Mouse (Mus musculus): Measurements from ENCODE around the gene Plpp3. TPM values are rescaled to one million over a fixed set of nuclear protein-coding genes. Genes with fewer than 3 reads are reported as not detected.

The Plpp3 gene
- polyA plus RNA-seq, 1 experiment from 2014 or later: 85.4 TPM

GRCm38 (mm10) chr4:105271166-105271565 is 114.0 kb downstream of the Plpp3 start:
- H3K4me3 ChIP-seq: no peak overlapping the region
- no peak overlapping the region for H3K27ac ChIP-seq
- no peak overlapping the region for H3K4me2 ChIP-seq
- no peaks in the 10 kb centered on the region for H3K9me3 ChIP-seq
- WGBS: 82% methylated on average over 6 of the region's 6 CpGs
- no peaks in the 10 kb centered on the region for H3K27me3 ChIP-seq
- no peak overlapping the region for H3K9ac ChIP-seq
- H3K4me1 ChIP-seq: 0 out of 2 replicates have a peak, but pooled peaks cover 10% of the 10 kb centered on the region
- H3K36me3 ChIP-seq: no peaks in the 10 kb centered on the region
- no peak for ATAC-seq (ENCODE audit: borderline replicate concordance, extremely low read depth, low FRiP score, low TSS enrichment)

DNA sequence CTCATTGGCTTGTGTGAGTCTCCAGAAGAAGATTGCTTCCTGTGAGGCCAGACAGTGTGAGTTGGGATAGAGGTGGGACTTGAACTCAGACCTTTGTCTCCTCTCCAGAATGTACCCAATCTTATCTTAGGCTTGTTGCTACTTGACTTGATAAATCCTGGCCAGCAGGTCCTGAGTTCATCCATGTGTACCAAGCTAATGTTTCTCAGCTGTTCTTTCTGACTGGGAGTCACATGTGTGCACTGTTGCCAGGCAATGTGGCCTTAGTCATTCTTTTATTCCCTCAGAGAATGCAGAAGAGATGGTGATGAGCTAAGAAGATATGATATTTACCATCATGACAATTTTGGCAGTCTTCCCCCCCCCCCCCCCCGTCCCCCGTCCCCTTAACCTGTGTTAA is 115.9 kb downstream of the Plpp3 start:
- Histone ChIP-seq H3K4me3 (no peak overlapping the region), H3K4me2 (no peak overlapping the region), H3K9ac (no peak overlapping the region), H3K27me3 (no peaks in the 10 kb centered on the region), H3K4me1 (0 out of 2 replicates have a peak, but pooled peaks cover 10% of the 10 kb centered on the region), H3K9me3 (no peaks in the 10 kb centered on the region), H3K27ac (no peak overlapping the region), H3K36me3 (no peaks in the 10 kb centered on the region)
- no peak for ATAC-seq (ENCODE audit: borderline replicate concordance, extremely low read depth, low FRiP score, low TSS enrichment)
- WGBS: 79% methylated on average over 2 of the region's 2 CpGs

- 81% methylated on average over 4 of the region's 4 CpGs for WGBS
- no peaks in the 10 kb centered on the region for H3K36me3 ChIP-seq
- H3K4me3 ChIP-seq: no peak overlapping the region
- no peak overlapping the region for H3K9ac ChIP-seq
- H3K4me2 ChIP-seq: no peak overlapping the region
- H3K4me1 ChIP-seq: 0 out of 2 replicates have a peak, but pooled peaks cover 10% of the 10 kb centered on the region
- H3K9me3 ChIP-seq: no peaks in the 10 kb centered on the region
- H3K27me3 ChIP-seq: no peaks in the 10 kb centered on the region
- H3K27ac ChIP-seq: no peak overlapping the region
- ATAC-seq (ENCODE audit: borderline replicate concordance, extremely low read depth, low FRiP score, low TSS enrichment): no peak
Measured at GRCm38 (mm10) chr4:105273486-105273885, 116.3 kb downstream of the Plpp3 start.

GRCm38 (mm10) chr4:105275616-105276015 is 118.5 kb downstream of the Plpp3 start:
- WGBS: 30% methylated on average over 3 of the region's 3 CpGs
- no peak for ATAC-seq (ENCODE audit: borderline replicate concordance, extremely low read depth, low FRiP score, low TSS enrichment)

GRCm38 (mm10) chr4:105276062-105276795 is 119.1 kb downstream of the Plpp3 start:
- no peak for ATAC-seq (ENCODE audit: borderline replicate concordance, extremely low read depth, low FRiP score, low TSS enrichment)
- Histone ChIP-seq H3K27ac (no peak overlapping the region), H3K27me3 (no peaks in the 10 kb centered on the region), H3K9me3 (no peaks in the 10 kb centered on the region), H3K36me3 (no peaks in the 10 kb centered on the region), H3K9ac (no peak overlapping the region), H3K4me2 (no peak overlapping the region), H3K4me3 (no peak overlapping the region), H3K4me1 (peaks cover 12% of the 10 kb centered on the region)
- WGBS: 45% methylated on average over 14 of the region's 14 CpGs

More at GRCm38 (mm10) chr4:105275616-105276015, 118.5 kb downstream of the Plpp3 start:
- Histone ChIP-seq H3K4me2 (no peak overlapping the region), H3K4me3 (no peak overlapping the region), H3K36me3 (no peaks in the 10 kb centered on the region), H3K27me3 (no peaks in the 10 kb centered on the region), H3K9me3 (no peaks in the 10 kb centered on the region), H3K4me1 (0 out of 2 replicates have a peak, but pooled peaks cover 10% of the 10 kb centered on the region), H3K27ac (no peak overlapping the region), H3K9ac (no peak overlapping the region)

DNA sequence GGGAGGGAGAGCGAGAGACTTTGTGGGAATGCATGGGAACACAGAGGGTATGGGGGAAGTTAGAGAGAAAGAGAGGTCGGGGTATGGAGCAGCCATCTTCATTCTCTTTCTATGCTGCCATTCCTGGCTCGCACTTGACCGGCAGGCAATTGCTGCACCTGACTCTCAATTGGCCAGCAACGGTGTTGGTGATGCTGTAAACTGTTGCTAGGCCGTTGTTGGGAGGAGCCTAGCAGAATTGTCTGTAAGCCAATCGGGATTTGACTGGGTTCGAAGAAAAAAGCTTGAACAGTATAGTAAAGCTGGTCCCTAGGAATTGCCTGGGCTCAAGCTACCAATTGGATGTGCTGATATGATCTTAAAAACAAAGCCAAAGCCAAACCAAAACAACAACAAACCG is 121.0 kb downstream of the Plpp3 start:
- Histone ChIP-seq H3K27ac (no peak overlapping the region), H3K4me3 (no peak overlapping the region), H3K4me1 (peaks cover 30% of the 10 kb centered on the region), H3K27me3 (no peaks in the 10 kb centered on the region), H3K36me3 (no peaks in the 10 kb centered on the region), H3K4me2 (no peak overlapping the region), H3K9ac (no peak overlapping the region), H3K9me3 (no peaks in the 10 kb centered on the region)
- no peak for ATAC-seq (ENCODE audit: borderline replicate concordance, extremely low read depth, low FRiP score, low TSS enrichment)
- 77% methylated on average over 9 of the region's 9 CpGs for WGBS

GRCm38 (mm10) chr4:105278571-105279410 is 121.6 kb downstream of the Plpp3 start:
- Histone ChIP-seq H3K36me3 (no peaks in the 10 kb centered on the region), H3K4me3 (no peak overlapping the region), H3K27me3 (no peaks in the 10 kb centered on the region), H3K9me3 (no peaks in the 10 kb centered on the region), H3K9ac (no peak overlapping the region), H3K4me1 (peaks cover 30% of the 10 kb centered on the region), H3K4me2 (no peak overlapping the region), H3K27ac (no peak overlapping the region)
- no peak for ATAC-seq (ENCODE audit: borderline replicate concordance, extremely low read depth, low FRiP score, low TSS enrichment)
- WGBS: 75% methylated on average over 15 of the region's 15 CpGs

DNA sequence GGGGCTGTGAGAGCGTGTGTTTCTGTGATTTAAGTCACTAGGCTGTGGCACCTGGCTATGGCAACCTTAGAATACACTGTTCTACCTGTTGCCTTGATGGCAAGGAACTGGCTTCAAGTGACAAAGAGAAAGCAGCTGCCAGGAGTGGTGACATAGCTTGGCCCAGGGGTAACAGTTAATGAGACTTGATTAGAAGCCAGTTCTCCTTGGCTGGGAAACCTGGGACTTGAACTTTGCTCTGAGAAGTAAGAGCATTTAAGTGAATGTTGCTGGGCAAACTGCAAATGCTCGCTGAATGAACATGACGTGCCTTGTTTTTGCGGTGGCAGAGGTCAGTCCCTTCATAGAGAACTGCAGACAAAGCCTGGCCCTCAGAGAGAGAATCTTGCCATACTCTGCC is 122.7 kb downstream of the Plpp3 start:
- no peaks in the 10 kb centered on the region for H3K9me3 ChIP-seq
- H3K4me3 ChIP-seq: no peak overlapping the region
- H3K4me1 ChIP-seq: peaks cover 30% of the 10 kb centered on the region
- ATAC-seq (ENCODE audit: borderline replicate concordance, extremely low read depth, low FRiP score, low TSS enrichment): no peak
- no peaks in the 10 kb centered on the region for H3K36me3 ChIP-seq
- H3K27me3 ChIP-seq: no peaks in the 10 kb centered on the region
- no peak overlapping the region for H3K4me2 ChIP-seq
- H3K9ac ChIP-seq: no peak overlapping the region
- WGBS: 76% methylated on average over 4 of the region's 4 CpGs
- no peak overlapping the region for H3K27ac ChIP-seq

DNA sequence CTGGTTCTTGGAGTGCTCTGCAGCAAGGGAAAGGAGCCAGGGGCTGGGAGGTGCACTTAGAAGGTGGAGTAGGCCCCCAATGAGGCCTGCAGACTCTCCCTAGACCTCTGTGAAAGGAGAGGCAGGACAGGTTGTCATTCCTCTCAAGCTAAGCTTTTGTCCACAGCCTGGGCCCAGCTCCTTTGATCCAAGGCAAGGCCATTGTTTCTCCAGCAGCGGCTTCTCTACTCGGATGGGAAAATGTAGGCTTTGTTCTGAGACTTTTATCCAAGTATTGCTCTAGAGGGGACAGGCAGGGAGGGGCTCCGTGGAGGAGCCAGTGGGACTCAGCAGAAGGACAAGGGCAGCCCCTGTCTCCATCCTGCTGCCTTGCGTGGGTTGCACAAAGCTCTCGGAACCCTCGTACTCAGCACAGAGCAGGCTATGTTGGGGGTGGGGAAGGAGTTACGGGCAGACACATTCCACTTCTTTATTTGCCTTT is 124.6 kb downstream of the Plpp3 start:
- peak; percentile 54; the same call in 1 of the 2 replicates for ATAC-seq (ENCODE audit: borderline replicate concordance, extremely low read depth, low FRiP score, low TSS enrichment)
- H3K27ac ChIP-seq: peak overlapping the region; percentile 9; the same call in 1 of the 2 replicates
- H3K4me3 ChIP-seq: no peak overlapping the region
- no peaks in the 10 kb centered on the region for H3K27me3 ChIP-seq
- H3K9me3 ChIP-seq: no peaks in the 10 kb centered on the region
- H3K36me3 ChIP-seq: no peaks in the 10 kb centered on the region
- WGBS: 34% methylated on average over 7 of the region's 7 CpGs
- peaks cover 25% of the 10 kb centered on the region for H3K4me1 ChIP-seq
- no peak overlapping the region for H3K9ac ChIP-seq
- no peak overlapping the region for H3K4me2 ChIP-seq

Other genes starting within 250 kb of the Plpp3 start
- 0.13 and 0.26 TPM in 2 replicates for gene Fyb2, start 243.9 kb upstream of the Plpp3 start, polyA plus RNA-seq (2015; fragmentation: Nextera tagmentation; extraction: Ambion mirVana)
- gene Prkaa2, start 47.5 kb upstream of the Plpp3 start, polyA plus RNA-seq (2015; fragmentation: Nextera tagmentation; extraction: Ambion mirVana): 1.7 and 2.4 TPM in 2 replicates